ENCODE assay signal across 17 mouse cellular contexts in the genomic region with DNA sequence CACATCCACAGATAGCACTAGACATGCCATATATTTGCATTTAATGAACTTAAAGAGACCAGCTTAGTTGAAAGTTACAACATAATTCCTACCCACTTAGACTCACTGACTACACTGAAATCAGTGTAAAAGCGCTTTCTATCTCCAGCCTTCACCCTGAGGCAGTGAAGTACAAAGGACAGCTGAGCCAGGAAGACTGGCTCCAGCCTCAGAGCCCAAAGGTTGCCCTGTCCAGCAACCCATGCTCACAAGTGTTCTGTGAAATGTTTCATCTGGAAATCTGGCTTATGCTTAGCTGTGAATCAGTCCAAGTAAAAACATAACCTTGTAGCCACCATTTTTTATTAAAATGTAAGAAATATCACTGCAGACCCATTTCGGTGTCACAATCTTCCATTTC.
"Had no signal": no experiment of that assay in that cellular context is flagged by ENCODE, and none has a peak within 500 bp of the region (broad histone marks: within the 10 kb centered on the region; RNA-seq: fewer than 3 reads in every experiment).

No protein-coding gene starts in this region.

- H3K9me3 ChIP-seq: lung, embryonic 15.5 days; megakaryocyte, embryonic 14.5 days; midbrain, embryonic 13.5 days; midbrain, embryonic 15.5 days; neural tube, embryonic 12.5 days; stomach, embryonic 15.5 days had no signal

- H3K27ac ChIP-seq: lung, embryonic 15.5 days; macrophage; midbrain, embryonic 13.5 days; midbrain, embryonic 15.5 days; neural tube, embryonic 12.5 days; stomach, embryonic 15.5 days; stomach, postnatal 0 days had no signal

- H3K4me1 ChIP-seq: lung, embryonic 15.5 days; midbrain, embryonic 13.5 days; midbrain, embryonic 15.5 days; neural tube, embryonic 12.5 days; stomach, embryonic 15.5 days had no signal

- H3K27me3 ChIP-seq: lung, embryonic 15.5 days; megakaryocyte, embryonic 14.5 days; midbrain, embryonic 13.5 days; midbrain, embryonic 15.5 days; neural tube, embryonic 12.5 days; stomach, embryonic 15.5 days had no signal

- H3K4me2 ChIP-seq: lung, embryonic 15.5 days; midbrain, embryonic 11.5 days; midbrain, embryonic 13.5 days; midbrain, embryonic 15.5 days; neural tube, embryonic 12.5 days; stomach, embryonic 15.5 days had no signal

- ATAC-seq: liver, postnatal 0 days; lung, postnatal 0 days; midbrain, embryonic 13.5 days; midbrain, embryonic 15.5 days had no signal

- DNase-seq: liver, postnatal 0 days; lung, adult 2 months; lung, postnatal 14 days; right cerebral cortex, postnatal 14 days; thymus, adult 2 months; thymus, postnatal 25 days; thymus, postnatal 4 days had no signal

- H3K4me3 ChIP-seq: lung, embryonic 15.5 days; megakaryocyte, embryonic 14.5 days; midbrain, embryonic 13.5 days; midbrain, embryonic 15.5 days; neural tube, embryonic 12.5 days; stomach, embryonic 15.5 days had no signal

- H3K9ac ChIP-seq: liver, postnatal 0 days; lung, embryonic 15.5 days; midbrain, embryonic 13.5 days; midbrain, embryonic 15.5 days; neural tube, embryonic 12.5 days; stomach, embryonic 15.5 days had no signal
